Mouse (Mus musculus): ENCODE measurements at regions not wholly inside any gene's neighbourhood (a gene's known extent, or its start where the extent isn't known, plus 50 kb on each side); places are given as distances from the start of the nearest gene placed in this dataset.
"Not testable (repeated sequence)": the region's sequence is repeated elsewhere in the genome, so short reads cannot be mapped to it uniquely, and the experiment has no call there.

DNA sequence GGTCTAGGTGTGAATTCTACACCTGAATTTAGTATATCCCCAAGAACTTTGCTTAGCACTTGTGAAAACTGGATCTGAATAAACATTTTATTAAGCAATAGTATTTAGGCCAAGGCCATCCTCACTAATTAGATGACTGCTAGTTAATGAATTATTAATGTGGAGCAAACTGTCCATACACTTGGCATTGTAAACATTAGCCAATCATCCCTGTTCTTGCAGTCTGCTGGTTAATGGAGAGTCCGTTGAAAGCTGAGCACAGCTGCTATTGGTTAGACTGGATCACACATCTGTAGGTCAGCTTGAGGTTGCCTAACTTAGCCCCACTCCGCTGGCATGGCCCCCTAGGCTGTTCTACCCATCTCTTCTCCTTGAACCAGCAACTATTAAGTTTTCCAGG lies 826.2 kb upstream of the 4930452B06Rik start:
- DNase-seq (ENCODE audit: low spot score), result no peak

DNA sequence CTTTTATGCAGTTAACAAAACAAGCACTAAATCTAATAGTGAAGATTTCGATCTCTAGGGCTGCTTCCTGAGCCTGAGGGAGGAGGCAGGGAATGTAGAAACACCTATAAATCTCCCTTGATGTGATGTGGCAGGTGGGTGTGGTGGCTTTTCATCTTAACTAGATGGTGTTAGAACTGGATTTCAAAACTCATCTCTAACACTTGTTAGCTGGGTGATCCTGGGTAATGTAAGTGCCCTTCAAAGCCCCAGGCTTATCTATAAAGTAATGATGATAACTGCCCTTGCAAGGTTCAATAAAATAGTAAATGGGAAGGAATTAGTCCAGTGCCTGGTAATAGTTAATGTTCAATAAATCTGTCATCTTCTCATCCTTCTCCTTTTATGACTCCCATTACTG lies 822.5 kb upstream of the 4930452B06Rik start:
- no peak for DNase-seq (ENCODE audit: low spot score)

DNA sequence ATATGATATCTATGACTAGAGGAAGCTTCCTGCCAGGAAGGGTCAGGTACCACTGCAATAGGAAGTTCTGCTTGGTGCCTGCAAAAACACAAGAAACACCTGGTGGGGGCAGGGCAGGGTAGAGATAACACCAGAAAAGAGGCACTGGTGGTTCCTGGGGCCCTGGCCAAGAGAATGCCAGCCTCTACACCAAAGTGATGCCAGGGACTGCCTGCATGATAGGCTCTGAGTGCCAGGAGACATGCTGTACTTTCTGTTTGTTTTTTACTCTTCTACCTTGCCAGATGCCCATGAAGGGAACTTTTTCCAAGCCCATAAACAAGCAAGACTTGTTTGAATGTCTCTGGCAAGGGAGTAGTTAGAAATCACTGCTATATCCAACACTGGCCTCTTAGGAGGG lies 812.9 kb upstream of the 4930452B06Rik start:
- no peak for DNase-seq (ENCODE audit: low spot score)

DNA sequence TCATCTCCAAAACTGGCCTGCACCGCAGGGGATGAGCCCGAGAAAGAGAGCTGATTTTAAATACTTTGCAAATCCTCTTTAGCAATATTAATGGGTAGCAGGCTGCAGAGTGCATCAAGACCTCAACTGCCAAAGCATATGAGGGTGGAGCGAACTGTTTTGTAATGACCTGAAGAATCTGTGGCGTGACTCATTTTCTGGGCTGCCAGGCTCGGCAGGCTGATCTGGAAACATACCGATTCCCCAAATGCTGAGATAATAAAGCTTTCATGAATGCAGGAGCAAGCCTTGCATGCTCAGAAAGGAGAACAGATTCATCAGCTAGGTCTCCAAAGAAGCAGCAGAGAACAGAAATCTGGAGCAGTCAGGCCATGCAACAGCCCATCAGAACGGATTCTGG lies 809.1 kb upstream of the 4930452B06Rik start:
- peak; percentile 22 for DNase-seq (ENCODE audit: low spot score)

DNA sequence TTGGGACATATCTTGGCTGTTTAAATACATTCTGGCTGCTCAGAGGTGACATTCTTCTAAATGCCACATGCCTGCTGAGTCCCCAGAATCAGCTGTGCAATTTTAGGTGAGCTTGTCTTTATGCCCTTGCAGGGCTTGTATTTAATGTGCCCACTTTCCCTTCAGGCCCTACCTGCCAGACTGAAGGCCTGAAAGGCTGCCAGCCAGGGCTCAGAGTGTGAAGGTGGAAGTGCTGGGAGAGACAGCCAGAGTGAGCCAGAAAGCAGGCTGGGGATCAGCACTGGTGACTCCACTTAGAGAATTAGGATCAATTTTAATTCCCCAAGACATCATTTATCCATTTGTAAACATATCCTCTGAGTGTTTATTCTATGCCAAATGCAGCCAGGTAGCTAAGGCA lies 803.6 kb upstream of the 4930452B06Rik start:
- no peak for DNase-seq (ENCODE audit: low spot score)

DNA sequence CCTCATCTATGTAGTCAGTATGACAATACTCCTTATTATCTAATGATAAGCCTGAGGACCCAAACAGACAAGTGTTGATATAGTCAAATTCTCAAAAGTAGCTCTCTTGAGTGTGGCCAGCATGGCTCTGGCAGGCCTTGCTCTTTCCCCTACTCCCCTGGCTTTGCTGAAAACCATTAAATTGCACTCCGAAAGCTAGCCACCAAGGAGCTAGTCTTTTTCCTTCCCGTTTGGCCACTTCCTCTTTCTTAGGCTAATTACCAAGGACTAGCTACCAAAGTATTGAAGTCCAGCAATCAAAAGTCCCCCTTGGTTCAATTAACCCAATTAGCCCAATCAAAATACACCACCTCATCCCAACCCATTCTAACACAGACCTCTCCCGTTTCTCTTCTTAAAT lies 802.6 kb upstream of the 4930452B06Rik start:
- no peak for DNase-seq (ENCODE audit: low spot score)

DNA sequence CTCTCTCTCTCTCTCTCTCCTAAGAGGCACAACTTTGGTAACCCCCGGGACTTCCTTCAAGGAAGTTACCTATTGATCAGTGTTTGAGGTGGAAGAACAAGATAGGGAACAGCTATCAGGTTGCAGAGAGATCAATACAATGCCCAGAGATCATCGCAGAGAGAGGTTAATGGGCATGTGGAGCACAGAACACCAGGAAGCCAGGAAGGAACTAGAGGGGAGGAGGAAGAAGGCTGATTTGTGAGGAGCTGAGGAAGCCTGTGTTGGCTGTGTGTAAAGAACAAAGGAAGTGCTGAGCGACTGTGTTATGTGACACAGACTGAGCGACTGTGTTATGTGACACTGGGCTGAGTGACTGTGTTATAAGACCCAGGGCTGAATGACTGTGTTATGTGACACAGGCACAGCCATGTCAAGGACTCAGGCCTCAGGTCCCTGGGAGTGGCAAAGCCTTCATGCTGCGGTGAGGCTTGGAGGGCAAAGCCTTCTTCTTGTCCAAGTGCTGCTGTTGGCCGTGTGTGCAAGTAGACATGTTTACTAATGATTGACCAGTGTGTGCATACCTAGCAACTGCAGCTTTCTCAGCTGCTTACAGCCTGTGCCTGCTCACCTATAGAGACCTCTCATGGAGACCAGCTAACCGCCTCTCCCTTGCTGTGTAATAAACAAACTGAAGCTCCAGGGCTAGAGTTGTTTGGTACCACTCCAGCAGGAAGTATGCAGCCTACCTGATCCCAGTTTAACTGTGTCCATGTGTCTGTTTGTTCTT lies 801.8 kb upstream of the 4930452B06Rik start:
- DNase-seq (ENCODE audit: low spot score), result no peak

DNA sequence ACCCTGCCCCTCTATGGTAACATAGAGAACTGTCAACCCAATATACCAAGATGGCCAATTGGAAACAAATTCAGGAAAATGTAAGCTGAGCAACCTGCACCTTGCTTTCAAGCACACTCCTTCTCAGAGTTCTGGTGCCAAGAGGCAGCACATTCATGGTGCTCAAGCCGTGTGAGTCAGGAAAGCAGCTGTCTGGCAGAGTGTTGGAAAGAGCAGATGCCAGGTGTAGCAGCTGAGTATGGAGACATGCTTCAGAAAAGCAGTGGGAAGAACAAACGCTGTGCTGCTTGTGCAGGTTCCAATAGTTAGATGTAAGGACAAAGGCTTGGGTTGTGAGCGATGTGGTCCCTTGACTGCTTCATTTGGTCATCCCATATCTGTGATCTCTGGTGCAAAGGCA lies 794.0 kb upstream of the 4930452B06Rik start:
- DNase-seq (ENCODE audit: low spot score), result no peak

DNA sequence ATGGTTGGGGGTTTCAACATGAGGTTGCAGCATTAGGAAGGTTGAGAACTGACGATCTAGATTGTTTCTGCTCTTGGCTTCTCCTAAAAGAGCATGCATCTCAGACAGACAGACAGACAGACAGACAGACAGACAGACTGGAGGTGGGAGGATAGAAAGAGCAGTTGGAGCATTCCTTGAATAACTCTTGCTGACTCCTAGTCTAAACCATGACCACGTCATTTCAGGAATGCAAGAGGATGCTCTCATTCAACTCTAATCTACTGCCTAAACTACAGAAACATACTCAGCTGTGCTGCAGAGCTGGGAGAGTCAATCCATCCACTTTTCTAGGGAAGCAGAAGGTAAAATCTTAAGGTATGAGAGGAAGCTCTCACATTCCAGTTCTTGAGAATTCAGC lies 792.8 kb upstream of the 4930452B06Rik start:
- DNase-seq (ENCODE audit: low spot score), result no peak

DNA sequence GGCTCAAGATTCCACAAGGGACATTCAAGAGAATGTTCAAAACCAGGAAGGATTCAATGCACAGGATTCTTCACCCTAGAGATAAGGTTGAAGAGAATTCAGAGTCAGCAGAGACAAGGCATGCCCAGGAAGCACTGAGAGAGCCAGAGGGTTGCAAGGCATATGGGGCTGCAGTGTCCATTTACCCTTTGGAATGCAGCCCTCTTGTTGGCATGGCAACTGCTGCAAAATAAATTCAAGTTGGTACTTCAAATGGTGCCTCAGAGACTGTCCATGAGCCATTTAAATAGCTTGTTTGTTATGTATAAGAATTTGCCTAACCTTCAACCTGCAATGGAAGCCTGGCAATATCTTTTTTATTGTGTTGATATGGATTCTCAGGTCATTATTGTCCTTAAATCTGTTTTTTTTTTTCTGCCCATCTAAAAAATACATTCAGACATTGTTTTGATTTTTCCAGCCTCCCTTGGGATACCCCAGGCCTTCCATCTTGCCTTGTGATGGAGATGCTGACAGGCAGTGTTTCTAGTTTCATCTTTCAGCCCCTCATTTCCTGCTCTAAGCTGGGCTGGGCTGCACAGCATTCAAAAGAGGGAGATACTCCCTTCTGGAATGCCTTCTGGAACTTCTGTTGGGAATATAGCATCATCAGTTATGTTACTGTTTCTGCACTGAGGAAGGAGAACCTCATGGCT lies 791.9 kb upstream of the 4930452B06Rik start:
- no peak for DNase-seq (ENCODE audit: low spot score)

DNA sequence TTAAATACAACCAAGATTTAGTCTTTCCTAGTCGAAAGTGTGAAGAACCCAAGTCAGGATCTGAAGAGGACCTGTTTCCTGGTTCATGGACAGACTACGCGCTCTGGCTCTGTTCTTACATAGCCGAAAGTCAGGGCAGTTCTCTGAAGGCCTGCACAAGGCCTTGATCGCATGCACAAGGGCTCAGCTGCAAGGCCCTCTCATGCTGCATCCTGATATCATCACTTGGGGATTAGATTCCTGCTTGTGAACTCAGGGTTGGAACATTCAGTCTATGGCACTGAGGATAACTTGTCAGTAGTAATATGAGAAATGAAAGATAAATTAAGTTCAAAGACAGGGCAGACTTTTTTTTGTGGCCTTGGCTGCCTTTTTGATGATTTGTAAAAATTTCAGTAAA lies 789.9 kb upstream of the 4930452B06Rik start:
- no peak for DNase-seq (ENCODE audit: low spot score)

DNA sequence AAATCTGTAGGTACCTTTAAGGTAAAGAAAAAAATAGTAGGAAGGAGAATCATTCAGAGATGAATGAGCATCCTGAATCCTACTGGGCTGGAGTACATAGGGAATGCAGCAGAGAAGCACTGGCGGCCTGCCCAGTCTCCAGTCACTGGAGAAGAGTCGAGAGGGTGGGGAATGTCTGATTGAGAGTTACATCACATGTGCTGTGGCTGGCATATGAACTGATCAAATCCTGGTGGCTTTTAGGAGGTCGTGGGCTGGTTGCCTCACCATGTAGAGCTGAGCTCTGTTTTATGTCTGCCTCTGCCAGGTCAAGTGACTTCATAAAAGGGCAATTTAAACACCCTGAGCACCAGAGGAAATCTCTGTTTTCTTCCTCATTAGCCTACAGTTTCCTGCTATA lies 783.9 kb upstream of the 4930452B06Rik start:
- no peak for DNase-seq (ENCODE audit: low spot score)

DNA sequence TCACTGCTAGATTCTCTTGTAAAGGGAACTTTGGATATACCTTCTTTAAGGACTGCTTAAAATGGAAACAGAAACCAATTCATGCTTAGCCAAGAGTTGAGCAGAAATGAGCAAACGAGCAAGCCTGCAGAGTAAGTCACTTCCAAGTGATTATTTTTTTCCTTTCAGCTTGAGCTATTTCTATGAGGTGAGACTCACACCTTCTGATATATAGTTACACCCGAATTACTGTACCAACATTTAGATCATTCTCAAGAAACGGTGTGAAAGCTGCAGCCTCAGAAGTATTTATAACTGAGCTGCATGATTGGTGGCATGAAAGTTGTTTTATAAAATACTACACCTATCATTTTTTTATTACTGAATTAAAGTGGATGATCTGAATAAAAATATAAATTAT lies 771.9 kb upstream of the 4930452B06Rik start:
- DNase-seq (ENCODE audit: low spot score), result no peak

DNA sequence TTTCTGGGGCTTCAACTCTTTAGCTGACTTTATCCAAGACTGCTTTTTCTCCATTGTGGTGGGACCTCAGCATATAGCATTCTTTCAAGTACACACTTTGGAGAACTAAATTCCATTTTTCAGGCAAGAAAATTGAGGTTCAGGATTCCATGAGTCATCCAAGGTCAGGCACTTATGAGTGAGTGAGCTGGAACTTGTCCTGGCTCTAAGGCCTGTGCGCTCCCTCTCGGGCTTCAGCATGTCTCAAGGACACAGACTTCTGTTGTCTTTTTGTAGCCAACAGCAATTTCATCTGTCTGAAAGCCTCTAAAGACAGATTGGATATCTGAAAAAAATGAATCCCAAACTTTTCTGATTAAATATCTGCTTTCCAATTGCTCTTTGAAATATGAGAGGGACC lies 769.1 kb upstream of the 4930452B06Rik start:
- DNase-seq (ENCODE audit: low spot score), result no peak

DNA sequence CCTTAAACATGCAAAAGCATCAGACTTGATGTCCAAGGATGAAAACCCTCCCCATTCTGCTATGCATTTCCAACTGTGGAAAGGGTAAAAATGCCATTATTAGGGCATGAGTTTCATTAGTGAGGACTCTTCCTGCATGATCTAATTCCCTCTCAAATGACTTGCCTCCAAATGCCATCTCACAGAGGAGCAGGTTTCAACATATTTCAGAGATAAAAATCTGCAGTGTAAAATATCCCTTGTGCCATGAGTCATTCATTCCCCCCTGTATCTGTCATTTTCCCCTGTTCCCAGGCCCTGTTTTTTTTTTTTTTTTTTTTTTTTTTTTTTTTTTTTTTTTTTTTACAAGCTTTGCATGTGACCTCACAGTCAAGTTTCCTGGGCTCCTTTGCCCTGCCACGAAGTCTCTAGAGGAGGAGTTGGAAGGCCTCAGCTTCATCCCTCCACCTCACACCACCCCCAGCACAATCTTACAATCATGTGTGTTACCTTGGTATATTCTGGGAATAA lies 767.1 kb upstream of the 4930452B06Rik start:
- no peak for DNase-seq (ENCODE audit: low spot score)

DNA sequence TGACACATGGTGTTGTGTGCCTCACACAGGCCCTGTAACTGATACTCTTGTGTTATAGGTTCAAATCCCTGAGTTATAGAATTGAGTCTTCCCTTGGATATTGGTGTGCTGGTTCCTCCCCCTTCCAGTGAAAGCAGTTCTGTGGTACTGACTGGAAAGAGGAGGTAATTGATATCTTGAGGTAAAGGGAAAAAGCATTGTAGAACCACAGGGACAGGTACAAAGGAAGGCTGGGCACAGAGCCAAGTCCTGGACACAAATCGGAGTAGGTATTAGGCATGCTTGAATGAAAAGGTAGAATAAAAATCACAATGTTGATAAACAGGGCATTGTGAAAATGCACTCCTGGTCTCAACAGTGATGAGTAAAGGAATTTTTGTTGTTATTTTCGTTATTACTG lies 765.8 kb upstream of the 4930452B06Rik start:
- no peak for DNase-seq (ENCODE audit: low spot score)

DNA sequence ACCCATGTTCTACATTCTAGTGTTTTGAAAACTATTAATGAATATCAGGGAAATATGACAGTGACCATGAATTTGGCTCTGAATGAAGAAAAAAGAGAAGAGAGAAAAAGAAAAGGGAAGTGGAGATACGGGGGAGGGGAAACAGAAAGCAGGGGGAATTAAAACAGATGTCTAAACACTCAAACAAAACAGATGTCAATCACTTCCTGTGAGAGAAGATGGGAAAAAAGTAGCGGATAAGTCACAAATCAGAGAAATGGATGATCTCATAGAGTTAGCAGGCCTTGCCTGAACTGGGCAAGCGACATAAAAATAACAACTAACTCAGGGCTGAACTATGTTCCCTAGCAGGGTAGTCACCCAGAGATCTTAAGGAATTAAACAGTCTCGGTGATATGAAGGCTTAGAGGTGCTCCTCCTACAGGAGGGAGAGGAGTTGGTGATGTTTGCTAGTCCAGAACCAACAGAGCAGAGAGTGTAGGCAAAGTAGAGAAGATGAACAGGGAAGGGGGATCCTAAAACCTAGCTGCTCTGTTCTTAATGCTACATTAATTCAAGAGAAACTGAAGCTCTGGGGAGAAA lies 745.9 kb upstream of the 4930452B06Rik start:
- DNase-seq (ENCODE audit: low spot score), result no peak

DNA sequence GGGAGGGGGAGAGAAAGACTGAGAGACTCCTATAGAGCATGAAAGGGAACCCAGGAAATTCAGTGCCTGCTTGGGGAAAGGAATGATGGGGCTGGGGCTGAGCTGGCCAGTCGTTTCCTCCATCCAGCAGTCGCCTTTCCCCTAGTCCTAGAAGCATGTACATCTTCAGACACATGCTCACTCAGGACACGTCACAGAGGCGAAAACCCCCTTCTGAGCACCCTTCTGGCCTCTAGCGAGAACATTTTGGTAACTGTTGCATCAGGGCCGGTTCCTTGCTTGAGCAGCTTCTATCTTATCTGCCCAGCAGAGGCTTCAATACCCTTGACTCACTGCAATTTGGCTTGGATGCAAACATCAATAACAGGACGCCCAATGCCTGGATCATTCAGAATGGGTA lies 737.6 kb upstream of the 4930452B06Rik start:
- no peak for DNase-seq (ENCODE audit: low spot score)

DNA sequence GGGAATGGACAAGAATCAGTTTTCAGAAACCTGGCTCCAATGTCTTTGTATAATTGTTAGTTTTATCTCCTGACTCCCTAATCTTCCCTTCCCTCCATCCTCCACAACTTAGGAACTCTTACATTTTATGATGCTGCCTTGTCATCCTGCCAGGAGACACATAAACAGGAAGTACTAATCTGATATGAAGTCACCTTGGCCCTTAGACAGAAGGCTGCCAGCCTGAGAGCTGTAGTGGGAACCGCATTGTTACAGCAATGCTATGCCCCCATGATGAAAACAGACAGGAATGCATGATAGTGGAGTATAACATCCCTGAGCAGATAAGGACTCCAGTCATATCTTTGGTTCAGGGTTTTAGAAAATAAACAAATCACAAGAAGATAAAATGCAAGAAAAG lies 734.8 kb upstream of the 4930452B06Rik start:
- no peak for DNase-seq (ENCODE audit: low spot score)

DNA sequence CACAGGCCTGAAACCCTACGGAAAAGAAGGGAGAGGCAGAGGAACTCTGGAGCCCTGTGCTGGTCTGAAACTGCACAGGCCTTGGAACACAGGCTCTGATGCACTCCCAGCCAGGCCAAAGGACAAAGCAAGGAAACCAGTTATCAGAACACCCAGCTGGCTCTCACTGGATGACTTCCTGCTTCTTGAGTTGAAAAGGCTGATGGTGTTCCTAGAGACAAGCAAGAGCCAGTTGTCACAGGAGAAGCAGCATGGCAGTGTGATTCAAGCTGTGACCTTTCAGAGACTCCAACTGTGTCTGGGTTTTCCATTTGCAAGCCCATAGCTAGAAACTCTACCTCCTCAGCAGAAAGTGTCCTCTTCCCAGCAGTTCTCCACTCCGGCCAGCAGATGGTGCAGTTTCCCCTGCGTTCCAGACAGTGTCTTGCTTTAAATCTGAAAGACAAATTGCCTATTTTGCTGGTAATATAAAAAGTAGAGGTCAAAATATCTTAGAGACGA lies 727.3 kb upstream of the 4930452B06Rik start:
- peak; percentile 53 for DNase-seq (ENCODE audit: low spot score)

DNA sequence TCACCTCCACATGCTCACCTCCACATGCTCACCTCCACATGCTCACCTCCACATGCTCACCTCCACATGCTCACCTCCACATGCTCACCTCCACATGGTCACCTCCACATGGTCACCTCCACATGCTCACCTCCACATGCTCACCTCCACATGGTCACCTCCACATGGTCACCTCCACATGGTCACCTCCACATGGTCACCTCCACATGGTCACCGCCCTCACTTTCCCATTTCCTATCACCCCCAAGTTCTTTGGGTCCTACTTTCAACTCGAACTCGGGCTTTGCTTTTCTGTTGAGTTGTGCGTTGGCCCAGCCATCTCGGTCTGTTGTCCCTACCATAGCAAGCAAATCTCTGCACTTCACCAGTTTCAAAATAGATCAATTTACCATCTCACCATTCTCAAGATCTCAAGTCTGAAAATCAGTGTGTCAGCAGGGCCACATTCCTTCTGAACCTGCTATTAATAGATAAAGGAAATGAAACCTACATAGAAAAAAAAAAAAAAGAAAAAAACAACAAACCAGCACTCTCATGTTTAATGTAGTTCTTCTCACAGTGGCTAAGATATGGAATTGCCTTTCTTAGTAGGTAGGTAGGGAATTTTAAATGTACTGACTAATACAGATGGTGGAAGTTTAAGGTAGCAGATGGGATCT lies 724.0 kb upstream of the 4930452B06Rik start:
- DNase-seq (ENCODE audit: low spot score), result not testable (repeated sequence)

DNA sequence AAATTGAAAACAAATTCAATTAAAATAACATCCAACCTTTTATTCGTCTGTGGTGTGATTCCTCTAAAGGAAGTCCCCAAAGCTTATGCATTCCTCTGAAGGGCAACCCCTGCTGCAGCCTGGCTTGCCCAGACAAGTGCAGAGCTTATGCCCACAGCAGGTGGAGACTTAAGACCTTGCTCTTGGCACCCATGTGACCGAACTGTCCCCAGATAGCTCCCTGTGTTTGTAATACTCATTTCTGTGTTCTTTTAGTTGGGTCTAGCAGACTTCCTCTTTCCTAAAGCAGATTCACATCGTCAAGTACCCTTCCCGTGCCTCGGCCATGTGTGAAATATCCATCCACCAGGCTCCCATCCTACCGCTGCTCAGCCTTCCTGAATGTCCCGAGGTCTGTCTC lies 723.1 kb upstream of the 4930452B06Rik start:
- DNase-seq (ENCODE audit: low spot score), result no peak
